Mouse (Mus musculus) ES-E14 (cell line): Measurements from ENCODE around the gene Col4a2. TPM values are rescaled to one million over a fixed set of nuclear protein-coding genes. Genes with fewer than 3 reads are reported as not detected.

Experiments
- DNase-seq: peaks from one replicate; pipeline ENCODE4 v3.0.0-alpha.2; 2013; ENCODE audit warnings: low read depth, low spot score
- H3K27ac ChIP-seq: 2 replicates; pipeline ENCODE4 v1.5.1; 2012; ENCODE audit warnings: low read depth, mild to moderate bottlenecking, low read length, moderate library complexity, mixed read lengths; ENCODE audit not compliant: poor library complexity, insufficient read depth, severe bottlenecking
- H3K36me3 ChIP-seq: 2 replicates; pipeline ENCODE4 v1.6.1; 2012; ENCODE audit warnings: mild to moderate bottlenecking, low read length, moderate library complexity, mixed read lengths; ENCODE audit not compliant: control insufficient read depth, poor library complexity, insufficient read depth, severe bottlenecking
- H3K4me1 ChIP-seq, 2 experiments: fragments of 150-350 bp in 1 of 2; sonication (generic) in 1 of 2; 2 replicates each; pipeline ENCODE4 v1.6.1; 2012; ENCODE audit warnings: low read length in 2 of 2, mild to moderate bottlenecking in 1 of 2, mixed read lengths in 1 of 2; ENCODE audit not compliant: control insufficient read depth in 2 of 2, insufficient read depth in 2 of 2, poor library complexity in 1 of 2
- H3K4me3 ChIP-seq, 2 experiments: fragments of 150-350 bp in 1 of 2; sonication (generic) in 1 of 2; 2 replicates each; pipeline ENCODE4 v1.5.1; 2012; ENCODE audit warnings: low read length in 2 of 2, low read depth in 1 of 2, mild to moderate bottlenecking in 1 of 2, mixed read lengths in 1 of 2; ENCODE audit not compliant: insufficient read depth in 1 of 2, poor library complexity in 1 of 2, severe bottlenecking in 1 of 2
- H3K9ac ChIP-seq: 2 replicates; pipeline ENCODE4 v1.6.1; 2012; ENCODE audit warnings: low read depth, mild to moderate bottlenecking, low read length, mixed read lengths; ENCODE audit not compliant: poor library complexity, insufficient read depth, severe bottlenecking
- H3K9me3 ChIP-seq: fragments of 150-350 bp; sonication (generic); 2 replicates; pipeline ENCODE4 v1.6.1; 2012; ENCODE audit warnings: low read depth, mild to moderate bottlenecking, low read length; ENCODE audit not compliant: control insufficient read depth, insufficient read depth
- CHD2 ChIP-seq: IDR thresholded peaks from 2 replicates; pipeline ENCODE4 v1.6.1; 2014; ENCODE audit warnings: mild to moderate bottlenecking, low read depth, low read length, inconsistent platforms
- HCFC1 ChIP-seq: IDR thresholded peaks from 2 replicates; pipeline ENCODE4 v1.6.1; 2012; ENCODE audit warnings: low read length, inconsistent platforms, borderline replicate concordance; ENCODE audit not compliant: insufficient read depth
- MAFK ChIP-seq: IDR thresholded peaks from 2 replicates; pipeline ENCODE4 v1.6.1; 2014; ENCODE audit warnings: mild to moderate bottlenecking, low read depth, low read length, inconsistent platforms; ENCODE audit not compliant: insufficient read depth
- ZC3H11A ChIP-seq: IDR thresholded peaks from 2 replicates; pipeline ENCODE4 v1.6.1; 2012; ENCODE audit warnings: low read depth, mild to moderate bottlenecking, inconsistent platforms, low read length, borderline replicate concordance
- ZNF384 ChIP-seq: IDR thresholded peaks from 2 replicates; pipeline ENCODE4 v1.6.1; 2012; ENCODE audit warnings: low read depth, low read length, inconsistent platforms
- in situ Hi-C, 2 experiments: fragments of 600-800 bp; cut with MboI; formaldehyde crosslinking; loops; one replicate each; pipeline ENCODE4 v1.15.1; 2025; ENCODE audit warnings: low sequenced_read_pairs in 2 of 2, inconsistent platforms in 1 of 2; ENCODE audit not compliant: unreplicated experiment in 2 of 2
- total RNA-seq: library from RNA; depleted of rRNA; stranded (reverse); fragments of 300-350 nt; gene quantifications from 2 replicates; pipeline ENCODE4 v1.2.3, GENCODE M21; 2012

Gene Col4a2
- total RNA-seq, 1 experiment = 102 TPM

GRCm38 (mm10) chr8:11304027-11304601 lies 8.5 kb upstream of the Col4a2 start:
- H3K4me3 ChIP-seq = no peak overlapping the region
- in situ Hi-C loops = loop anchor here (25.0 kb wide), 1 partner anchor 1083 kb away; the partner anchor contains the start of gene Sox1 (in 2 of the 2)
- no peak overlapping the region for H3K27ac ChIP-seq
- H3K4me1 ChIP-seq = peaks cover 0 to 8% of the 10 kb centered on the region in 2 experiments; a peak in 1 of 4 replicates
- H3K9me3 ChIP-seq = no peaks in the 10 kb centered on the region
- TF ChIP-seq HCFC1 (no peak), ZNF384 (no peak), CHD2 (no peak), MAFK (no peak), ZC3H11A (no peak)
- H3K36me3 ChIP-seq = no peaks in the 10 kb centered on the region
- no peak for DNase-seq
- H3K9ac ChIP-seq = no peak overlapping the region

- no peaks in the 10 kb centered on the region for H3K9me3 ChIP-seq
- H3K27ac ChIP-seq = no peak overlapping the region
- in situ Hi-C loops = loop anchor here (25.0 kb wide), 1 partner anchor 1082 kb away; the partner anchor contains the start of gene Sox1 (in 2 of the 2)
- TF ChIP-seq ZC3H11A = no peak
- TF ChIP-seq MAFK = no peak
- TF ChIP-seq CHD2 = no peak
- TF ChIP-seq HCFC1 = no peak
- no peak for TF ChIP-seq ZNF384
- DNase-seq = no peak
- peaks cover 0 to 8% of the 10 kb centered on the region in 2 experiments; a peak in 1 of 4 replicates for H3K4me1 ChIP-seq
- no peak overlapping the region for H3K9ac ChIP-seq
- no peak overlapping the region for H3K4me3 ChIP-seq
- no peaks in the 10 kb centered on the region for H3K36me3 ChIP-seq
These were observed 7.1 kb upstream of the Col4a2 start for GRCm38 (mm10) chr8:11305539-11305938.

GRCm38 (mm10) chr8:11307451-11307850 lies 5.2 kb upstream of the Col4a2 start:
- Histone ChIP-seq H3K4me1 (peaks cover 0 to 8% of the 10 kb centered on the region in 2 experiments; a peak in 1 of 4 replicates), H3K9ac (no peak overlapping the region)
- TF ChIP-seq CHD2 = no peak
- TF ChIP-seq ZNF384 = no peak
- TF ChIP-seq ZC3H11A = no peak
- TF ChIP-seq MAFK = no peak
- no peak for TF ChIP-seq HCFC1

GRCm38 (mm10) chr8:11308570-11308998 lies 4.0 kb upstream of the Col4a2 start:
- no peak overlapping the region for H3K9ac ChIP-seq
- H3K9me3 ChIP-seq = no peaks in the 10 kb centered on the region
- in situ Hi-C loops = loop anchor here (25.0 kb wide), 1 partner anchor 1079 kb away; the partner anchor contains the start of gene Sox1 (in 2 of the 2)
- no peak overlapping the region for H3K4me3 ChIP-seq
- H3K4me1 ChIP-seq = peaks cover 0 to 8% of the 10 kb centered on the region in 2 experiments; a peak in 1 of 4 replicates
- no peaks in the 10 kb centered on the region for H3K36me3 ChIP-seq
- DNase-seq = peak; percentile 16
- TF ChIP-seq CHD2 (peak; percentile 21; the same call in 1 of the 2 replicates), HCFC1 (no peak; the same call in 1 of the 2 replicates)
- H3K27ac ChIP-seq = no peak overlapping the region

More at GRCm38 (mm10) chr8:11307451-11307850, 5.2 kb upstream of the Col4a2 start:
- no peak overlapping the region for H3K27ac ChIP-seq
- H3K9me3 ChIP-seq = no peaks in the 10 kb centered on the region
- in situ Hi-C loops = loop anchor here (25.0 kb wide), 1 partner anchor 1080 kb away; the partner anchor contains the start of gene Sox1 (in 2 of the 2)
- H3K36me3 ChIP-seq = no peaks in the 10 kb centered on the region
- H3K4me3 ChIP-seq = no peak overlapping the region
- DNase-seq = no peak
